Mouse (Mus musculus): Measurements from ENCODE around the gene 4932411N23Rik.
A peak's percentile ranks its signal among the peaks of the same experiment; 100 is the strongest.
"Not testable (repeated sequence)": the region's sequence is repeated elsewhere in the genome, so short reads cannot be mapped to it uniquely, and the experiment has no call there.

Gene 4932411N23Rik

DNA sequence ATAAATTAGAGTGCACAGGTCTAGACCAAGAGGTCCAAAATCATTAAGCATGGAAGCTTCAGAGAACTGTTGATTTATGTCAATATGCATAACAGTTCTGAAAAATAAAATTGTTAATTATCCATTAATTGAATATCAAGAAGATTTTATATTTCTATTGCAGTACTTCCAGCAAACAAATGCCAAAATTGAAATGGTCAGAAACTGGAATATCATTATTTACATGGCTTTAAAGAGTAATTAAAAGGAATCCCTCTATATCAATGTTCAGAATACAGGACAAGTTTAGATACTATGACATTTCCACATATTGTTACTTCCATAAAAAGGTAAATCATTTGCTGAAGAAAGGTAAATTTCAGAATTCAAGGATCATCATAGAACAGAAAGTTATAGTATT, at the start of gene 4932411N23Rik:
Gene 4932411N23Rik, minus strand, starts transcription at position 101 of the 400 bp plus-strand sequence.
- no peak for DNase-seq (ENCODE audit: low spot score in 2 of 2)

DNA sequence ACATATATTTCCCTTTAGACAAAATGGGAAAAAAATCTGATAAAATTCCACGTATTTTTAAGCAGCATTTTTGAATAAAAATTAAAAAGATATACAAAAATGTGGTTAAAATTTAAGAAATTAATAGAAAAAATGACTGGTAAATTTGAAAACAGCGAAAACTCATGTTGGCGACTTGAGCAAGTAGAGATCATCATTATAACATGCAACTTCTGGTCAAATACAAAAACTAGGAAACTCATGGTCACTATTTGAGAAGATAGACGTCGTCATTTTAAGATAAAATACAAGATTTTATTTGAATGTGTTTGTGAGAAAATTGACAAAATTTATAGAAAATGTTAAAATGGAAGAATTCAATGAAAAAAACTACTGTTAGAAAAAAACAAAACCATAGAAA, 35.8 kb downstream of the 4932411N23Rik start:
- no peak for DNase-seq (ENCODE audit: low spot score in 2 of 2)

DNA sequence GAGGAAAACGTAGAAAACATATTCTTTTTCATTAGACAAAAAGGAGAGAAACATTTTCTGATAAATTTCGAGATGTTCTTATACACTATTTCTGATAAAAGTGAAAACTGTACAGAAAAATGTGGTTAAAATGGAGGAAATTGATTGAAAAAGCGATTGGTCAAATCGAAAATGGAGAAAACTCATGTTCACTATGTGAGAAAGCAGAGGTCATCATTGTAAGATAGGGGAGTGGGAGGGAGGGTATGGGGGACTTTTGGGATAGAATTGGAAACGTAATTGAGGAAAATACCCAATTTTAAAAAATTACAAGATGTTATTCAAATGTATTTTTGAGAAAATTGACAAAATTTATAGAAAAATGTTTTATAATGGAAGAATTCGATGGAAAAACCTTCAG, 38.0 kb downstream of the 4932411N23Rik start:
- DNase-seq (ENCODE audit: low spot score in 2 of 2): peak in 1 of 2 experiments; percentile 3

DNA sequence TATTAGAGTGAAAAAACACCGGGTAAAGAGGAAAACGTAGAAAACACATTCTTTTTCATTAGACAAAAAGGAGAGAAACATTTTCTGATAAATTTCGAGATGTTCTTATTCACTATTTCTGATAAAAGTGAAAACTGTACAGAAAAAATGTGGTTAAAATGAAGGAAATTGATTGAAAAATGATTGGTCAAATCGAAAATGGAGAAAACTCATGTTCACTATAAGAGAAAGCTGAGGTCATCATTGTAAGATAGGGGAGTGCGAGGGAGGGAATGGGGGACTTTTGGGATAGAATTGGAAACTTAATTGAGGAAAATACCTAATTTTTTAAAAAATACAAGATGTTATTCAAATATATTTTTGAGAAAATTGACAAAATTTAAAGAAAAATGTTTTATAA, 40.8 kb downstream of the 4932411N23Rik start:
- DNase-seq (ENCODE audit: low spot score in 2 of 2): not testable (repeated sequence)

DNA sequence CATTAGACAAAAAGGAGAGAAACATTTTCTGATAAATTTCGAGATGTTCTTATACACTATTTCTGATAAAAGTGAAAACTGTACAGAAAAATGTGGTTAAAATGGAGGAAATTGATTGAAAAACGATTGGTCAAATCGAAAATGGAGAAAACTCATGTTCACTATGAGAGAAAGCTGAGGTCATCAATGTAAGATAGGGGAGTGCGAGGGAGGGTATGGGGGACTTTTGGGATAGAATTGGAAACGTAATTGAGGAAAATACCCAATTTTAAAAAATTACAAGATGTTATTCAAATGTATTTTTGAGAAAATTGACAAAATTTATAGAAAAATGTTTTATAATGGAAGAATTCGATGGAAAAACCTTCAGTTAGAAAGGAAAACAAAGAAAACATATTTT, 42.2 kb downstream of the 4932411N23Rik start:
- DNase-seq (ENCODE audit: low spot score in 2 of 2): peak in 1 of 2 experiments; percentile 22

All from spleen, postnatal 36 days (tissue).